Comparison of ENCODE assay signal across 9 mouse cellular contexts in genomic region chr9:117859580-117860045, GRCm38 (mm10).
DNase-seq lines count a peak whose midpoint lies in the region; ATAC-seq lines count a peak whose summit lies in the region.
"Had no signal": no experiment of that assay in that cellular context is flagged by ENCODE, and none has a peak within 500 bp of the region (broad histone marks: within the 10 kb centered on the region; RNA-seq: fewer than 3 reads in every experiment).

No protein-coding gene starts in this region.

- H3K27ac ChIP-seq in intestine, embryonic 14.5 days (ENCODE audit: low read depth), result no peak overlapping the region
- H3K27ac ChIP-seq in intestine, embryonic 16.5 days (ENCODE audit: low read length), result no peak overlapping the region
- no peak overlapping the region for H3K27ac ChIP-seq in kidney, embryonic 14.5 days (ENCODE audit: low read depth, low read length)
- no peak overlapping the region for H3K27ac ChIP-seq in liver, embryonic 16.5 days (ENCODE audit: low read length)
- H3K27ac ChIP-seq in neural tube, embryonic 14.5 days (ENCODE audit: low read depth, low read length), result no peak overlapping the region
- H3K27ac ChIP-seq in forebrain, embryonic 10.5 days, result no peak overlapping the region
- H3K27ac ChIP-seq: heart, embryonic 15.5 days had no signal

- H3K9ac ChIP-seq in intestine, embryonic 14.5 days (ENCODE audit: low read length), result no peak overlapping the region
- H3K9ac ChIP-seq in intestine, embryonic 16.5 days (ENCODE audit: low read depth, low read length), result no peak overlapping the region
- no peak overlapping the region for H3K9ac ChIP-seq in kidney, embryonic 14.5 days (ENCODE audit: low read depth, low read length)
- no peak overlapping the region for H3K9ac ChIP-seq in liver, embryonic 16.5 days (ENCODE audit: low read depth, low read length)
- H3K9ac ChIP-seq in neural tube, embryonic 14.5 days (replicated peaks; ENCODE audit: low read depth, low read length), result no peak overlapping the region
- H3K9ac ChIP-seq: heart, embryonic 15.5 days had no signal

- intact Hi-C loops in heart, postnatal 25 days (cut with DNase I), result no loop called here

- H3K4me3 ChIP-seq in intestine, embryonic 14.5 days (ENCODE audit: low read depth, low read length), result no peak overlapping the region
- no peak overlapping the region for H3K4me3 ChIP-seq in intestine, embryonic 16.5 days (ENCODE audit: low read length)
- no peak overlapping the region for H3K4me3 ChIP-seq in kidney, embryonic 14.5 days (ENCODE audit: low read length)
- H3K4me3 ChIP-seq in liver, embryonic 16.5 days (ENCODE audit: low read depth, low read length), result no peak overlapping the region
- H3K4me3 ChIP-seq in neural tube, embryonic 14.5 days (ENCODE audit: low read depth, low read length), result no peak overlapping the region
- H3K4me3 ChIP-seq in forebrain, embryonic 10.5 days, result no peak overlapping the region
- H3K4me3 ChIP-seq: heart, embryonic 15.5 days had no signal

- H3K9me3 ChIP-seq in intestine, embryonic 14.5 days (ENCODE audit: control insufficient read depth, low read length), result peaks cover 3% of the 10 kb centered on the region; the same call in 1 of the 2 replicates
- H3K9me3 ChIP-seq in intestine, embryonic 16.5 days (ENCODE audit: control insufficient read depth, low read length), result no peaks in the 10 kb centered on the region
- H3K9me3 ChIP-seq in kidney, embryonic 14.5 days (ENCODE audit: control insufficient read depth, low read length), result peaks cover 6% of the 10 kb centered on the region; the same call in 1 of the 2 replicates
- H3K9me3 ChIP-seq in liver, embryonic 16.5 days (replicated peaks; ENCODE audit: control insufficient read depth, low read length), result no peaks in the 10 kb centered on the region
- H3K9me3 ChIP-seq in neural tube, embryonic 14.5 days (ENCODE audit: control insufficient read depth, low read length), result no peaks in the 10 kb centered on the region
- no peaks in the 10 kb centered on the region for H3K9me3 ChIP-seq in forebrain, embryonic 10.5 days
- H3K9me3 ChIP-seq: heart, embryonic 15.5 days had no signal

- no peaks in the 10 kb centered on the region for H3K36me3 ChIP-seq in intestine, embryonic 14.5 days (ENCODE audit: control insufficient read depth, insufficient read depth, low read length)
- no peaks in the 10 kb centered on the region for H3K36me3 ChIP-seq in intestine, embryonic 16.5 days (ENCODE audit: control insufficient read depth, insufficient read depth, low read length)
- no peaks in the 10 kb centered on the region for H3K36me3 ChIP-seq in kidney, embryonic 14.5 days (ENCODE audit: control insufficient read depth, insufficient read depth, low read length)
- H3K36me3 ChIP-seq in liver, embryonic 16.5 days (ENCODE audit: control insufficient read depth, insufficient read depth), result no peaks in the 10 kb centered on the region
- H3K36me3 ChIP-seq in neural tube, embryonic 14.5 days (ENCODE audit: control insufficient read depth, insufficient read depth, low read length), result no peaks in the 10 kb centered on the region
- H3K36me3 ChIP-seq in forebrain, embryonic 10.5 days (replicated peaks), result no peaks in the 10 kb centered on the region
- H3K36me3 ChIP-seq: heart, embryonic 15.5 days had no signal

- no peak overlapping the region for H3K4me2 ChIP-seq in intestine, embryonic 14.5 days (ENCODE audit: low read length)
- no peak overlapping the region for H3K4me2 ChIP-seq in intestine, embryonic 16.5 days (ENCODE audit: low read depth, low read length)
- no peak overlapping the region for H3K4me2 ChIP-seq in kidney, embryonic 14.5 days (replicated peaks; ENCODE audit: low read depth, low read length)
- H3K4me2 ChIP-seq in liver, embryonic 16.5 days (ENCODE audit: low read depth, low read length), result no peak overlapping the region
- H3K4me2 ChIP-seq in neural tube, embryonic 14.5 days (ENCODE audit: low read depth, low read length), result no peak overlapping the region
- H3K4me2 ChIP-seq: heart, embryonic 15.5 days had no signal

- H3K27me3 ChIP-seq in intestine, embryonic 14.5 days (replicated peaks; ENCODE audit: control insufficient read depth, insufficient read depth, low read length), result no peaks in the 10 kb centered on the region
- no peaks in the 10 kb centered on the region for H3K27me3 ChIP-seq in intestine, embryonic 16.5 days (replicated peaks; ENCODE audit: control insufficient read depth, insufficient read depth, low read length)
- no peaks in the 10 kb centered on the region for H3K27me3 ChIP-seq in kidney, embryonic 14.5 days (ENCODE audit: control insufficient read depth, insufficient read depth, low read length)
- H3K27me3 ChIP-seq in liver, embryonic 16.5 days (ENCODE audit: control insufficient read depth, insufficient read depth, low read depth, low read length), result no peaks in the 10 kb centered on the region
- H3K27me3 ChIP-seq in neural tube, embryonic 14.5 days (ENCODE audit: control insufficient read depth, insufficient read depth, low read length), result no peaks in the 10 kb centered on the region
- H3K27me3 ChIP-seq in forebrain, embryonic 10.5 days (ENCODE audit: poor library complexity, severe bottlenecking), result no peaks in the 10 kb centered on the region
- H3K27me3 ChIP-seq: heart, embryonic 15.5 days had no signal

- ATAC-seq in intestine, embryonic 14.5 days (replicated peaks; ENCODE audit: low FRiP score, low TSS enrichment, low read depth), result 0 out of 2 replicates have a peak, but pooled peaks have one; percentile 27
- no peak; the same call in 1 of the 2 replicates for ATAC-seq in intestine, embryonic 16.5 days
- ATAC-seq in kidney, embryonic 14.5 days (ENCODE audit: low FRiP score, low TSS enrichment), result peak; percentile 39; the same call in 1 of the 2 replicates
- ATAC-seq in liver, embryonic 16.5 days (ENCODE audit: low read depth), result peak; percentile 56; the same call in 1 of the 2 replicates
- ATAC-seq in neural tube, embryonic 14.5 days (ENCODE audit: low read depth), result peak; percentile 54; the same call in 1 of the 2 replicates
- ATAC-seq in frontal cortex, adult (ENCODE audit: low TSS enrichment), result no peak

- 40% methylated on average over 16 of the region's 16 CpGs for WGBS in intestine, embryonic 14.5 days
- 32% methylated on average over 16 of the region's 16 CpGs for WGBS in intestine, embryonic 16.5 days
- WGBS in kidney, embryonic 14.5 days, result 57% methylated on average over 16 of the region's 16 CpGs
- 14% methylated on average over 16 of the region's 16 CpGs for WGBS in liver, embryonic 16.5 days (ENCODE audit: insufficient replicate concordance)
- WGBS in neural tube, embryonic 14.5 days, result 44% methylated on average over 16 of the region's 16 CpGs
- whole genome bisulfite sequencing in forebrain, embryonic 10.5 days, result 90% methylated on average over 16 of the region's 16 CpGs

- H3K4me1 ChIP-seq in intestine, embryonic 14.5 days (replicated peaks; ENCODE audit: control insufficient read depth, insufficient read depth, low read length), result no peaks in the 10 kb centered on the region
- H3K4me1 ChIP-seq in intestine, embryonic 16.5 days (ENCODE audit: control insufficient read depth, insufficient read depth, low read length), result no peaks in the 10 kb centered on the region
- H3K4me1 ChIP-seq in kidney, embryonic 14.5 days (ENCODE audit: control insufficient read depth, insufficient read depth, low read length), result no peaks in the 10 kb centered on the region
- H3K4me1 ChIP-seq in liver, embryonic 16.5 days (ENCODE audit: control insufficient read depth, low read depth, low read length), result no peaks in the 10 kb centered on the region
- no peaks in the 10 kb centered on the region for H3K4me1 ChIP-seq in neural tube, embryonic 14.5 days (ENCODE audit: control insufficient read depth, insufficient read depth, low read length)
- peaks cover 4% of the 10 kb centered on the region; the same call in 1 of the 2 replicates for H3K4me1 ChIP-seq in forebrain, embryonic 10.5 days
- H3K4me1 ChIP-seq: heart, embryonic 15.5 days had no signal

- no peak for DNase-seq in intestine, embryonic 14.5 days (ENCODE audit: low spot score)
- no peak for DNase-seq in heart, postnatal 25 days (ENCODE audit: low spot score)
- no peak for DNase-seq in forebrain, embryonic 10.5 days (ENCODE audit: extremely low spot score, low spot score)

Comparison
In these comparisons a context has a peak if more than half of its experiments do, and no peak if none do; other contexts are left out.
1. ATAC-seq: peak in intestine, embryonic 14.5 days (single experiment), kidney, embryonic 14.5 days (single experiment), liver, embryonic 16.5 days (single experiment) and neural tube, embryonic 14.5 days (single experiment); none in intestine, embryonic 16.5 days (single experiment) and frontal cortex, adult (single experiment).